Mouse (Mus musculus) lung, embryonic 15.5 days (tissue): Measurements from ENCODE around the gene Polr3a. TPM values are rescaled to one million over a fixed set of nuclear protein-coding genes. Genes with fewer than 3 reads are reported as not detected.

Experiments
- ATAC-seq: fragments of 200-750 bp; cut with Nextera tagmentation; 2 replicates; pipeline ENCODE4 v1.8.0; 2017; ENCODE audit warnings: moderate number of reproducible peaks, borderline replicate concordance; ENCODE audit not compliant: low FRiP score, low TSS enrichment; ENCODE audit errors: extremely low read depth
- H3K27ac ChIP-seq: fragments of 300-500 bp; sonication (generic); 2 replicates; pipeline ENCODE4 v1.5.1; 2015; ENCODE audit warnings: moderate library complexity, mild to moderate bottlenecking, inconsistent platforms
- H3K27me3 ChIP-seq: fragments of 300-500 bp; sonication (generic); 2 replicates; pipeline ENCODE4 v1.6.1; 2015; ENCODE audit warnings: inconsistent platforms
- H3K36me3 ChIP-seq: fragments of 300-500 bp; sonication (generic); 2 replicates; pipeline ENCODE4 v1.6.1; 2015; ENCODE audit warnings: inconsistent platforms
- H3K4me1 ChIP-seq: fragments of 300-500 bp; sonication (generic); 2 replicates; pipeline ENCODE4 v1.6.1; 2015; ENCODE audit warnings: inconsistent platforms
- H3K4me2 ChIP-seq: fragments of 300-500 bp; sonication (generic); 2 replicates; pipeline ENCODE4 v1.6.1; 2015; ENCODE audit warnings: inconsistent platforms, mild to moderate bottlenecking, moderate library complexity
- H3K4me3 ChIP-seq: fragments of 300-500 bp; sonication (generic); 2 replicates; pipeline ENCODE4 v1.5.1; 2015; ENCODE audit warnings: mild to moderate bottlenecking, inconsistent platforms
- H3K9ac ChIP-seq: fragments of 300-500 bp; sonication (generic); 2 replicates; pipeline ENCODE4 v1.6.1; 2015; ENCODE audit warnings: inconsistent platforms
- H3K9me3 ChIP-seq: fragments of 300-500 bp; sonication (generic); 2 replicates; pipeline ENCODE4 v1.6.1; 2016; ENCODE audit warnings: inconsistent platforms
- WGBS: fragments of 180-500 bp; shearing (Covaris S2); methylation state at CpG from one replicate; pipeline ENCODE4 v1.1.7; 2015; 5-methylcytosine and 5-hydroxymethylcytosine counted together
- polyA plus RNA-seq: library from polyadenylated mRNA; unstranded; fragments of >200 nt; fragmentation: Nextera tagmentation; extraction: Ambion mirVana; gene quantifications from 2 replicates; pipeline ENCODE4 v1.2.1, GENCODE M21; 2015

The Polr3a gene
- polyA plus RNA-seq, 1 experiment from 2014 or later, result 18.7 TPM

DNA sequence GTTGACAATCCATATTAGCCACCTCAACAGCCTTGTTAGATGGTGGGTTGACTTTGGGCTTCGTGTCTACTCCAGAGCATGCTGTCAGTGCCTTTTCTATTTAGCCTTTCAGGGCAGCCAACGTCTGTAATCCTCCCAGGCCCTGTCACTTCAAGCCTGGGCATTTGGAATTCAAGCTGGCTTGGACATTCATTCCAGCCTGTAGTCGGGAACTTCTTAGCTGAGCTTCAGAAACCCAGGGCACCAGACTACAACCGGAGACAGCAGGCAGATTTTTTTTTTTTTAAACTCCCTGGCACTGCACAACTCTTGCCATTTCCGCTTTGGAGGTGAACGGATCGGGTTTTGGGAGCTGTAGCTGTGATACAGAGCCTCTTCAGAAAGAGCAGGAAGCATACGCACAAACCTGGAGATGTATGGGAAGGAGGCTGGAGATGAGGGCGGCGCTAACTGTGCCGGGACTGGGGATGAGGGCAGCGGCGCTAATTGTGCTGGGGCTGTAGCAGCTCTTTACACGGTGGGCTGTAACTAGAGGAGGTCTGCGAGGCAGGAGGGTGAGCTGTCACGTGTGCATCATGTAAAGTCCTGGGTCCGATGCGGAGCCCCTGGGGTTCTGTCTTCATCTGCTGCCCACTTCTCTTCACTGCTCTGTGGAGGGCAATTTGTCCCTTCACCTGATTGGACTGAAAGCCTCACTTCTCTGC is 21.4 kb upstream of the Polr3a start:
- no peaks in the 10 kb centered on the region for H3K27me3 ChIP-seq
- H3K9me3 ChIP-seq, result no peaks in the 10 kb centered on the region
- no peak overlapping the region for H3K27ac ChIP-seq
- peak overlapping the region; percentile 38 for H3K4me2 ChIP-seq
- WGBS, result 13% methylated on average over 18 of the region's 18 CpGs
- H3K4me1 ChIP-seq, result peaks cover 17% of the 10 kb centered on the region
- H3K9ac ChIP-seq, result no peak overlapping the region
- H3K4me3 ChIP-seq, result no peak overlapping the region
- H3K36me3 ChIP-seq, result no peaks in the 10 kb centered on the region
- ATAC-seq, result no peak

DNA sequence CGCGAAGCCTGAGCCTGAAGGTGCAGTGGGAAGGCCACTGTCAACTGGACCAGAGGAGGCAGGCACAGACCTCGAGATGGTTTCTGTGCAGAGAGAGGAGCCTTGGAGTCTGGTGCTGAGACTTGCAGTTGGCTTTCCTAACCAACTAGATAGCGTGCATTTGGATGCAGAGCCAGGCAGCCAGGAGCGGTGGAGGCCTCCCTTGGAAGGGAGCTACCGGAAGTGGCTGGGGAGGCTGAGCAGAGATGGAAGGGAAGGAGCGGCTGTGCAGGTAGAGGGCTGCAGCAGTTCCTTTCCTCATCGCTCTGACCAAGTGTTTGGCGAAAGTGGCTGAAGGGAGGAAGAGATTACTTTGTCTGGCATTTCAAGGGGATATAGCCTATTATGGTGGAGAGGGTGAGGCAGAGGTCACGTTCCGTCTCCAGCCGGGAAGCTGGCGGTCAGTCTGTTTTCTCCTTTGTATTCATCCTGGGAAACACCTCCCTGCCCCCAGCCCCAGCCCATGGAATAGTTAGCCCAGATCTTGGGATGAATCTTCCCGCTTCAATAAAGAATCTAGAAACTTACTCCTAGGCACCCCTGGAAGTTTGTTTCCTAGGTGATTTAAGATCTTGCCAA is 20.7 kb upstream of the Polr3a start:
- H3K36me3 ChIP-seq, result no peaks in the 10 kb centered on the region
- H3K9me3 ChIP-seq, result no peaks in the 10 kb centered on the region
- peak overlapping the region; percentile 38 for H3K4me2 ChIP-seq
- H3K4me1 ChIP-seq, result peaks cover 17% of the 10 kb centered on the region
- 0 out of 2 replicates have a peak, but pooled peaks have one; percentile 23 for ATAC-seq
- H3K9ac ChIP-seq, result no peak overlapping the region
- H3K4me3 ChIP-seq, result no peak overlapping the region
- H3K27ac ChIP-seq, result no peak overlapping the region
- no peaks in the 10 kb centered on the region for H3K27me3 ChIP-seq
- 26% methylated on average over 14 of the region's 14 CpGs for WGBS

DNA sequence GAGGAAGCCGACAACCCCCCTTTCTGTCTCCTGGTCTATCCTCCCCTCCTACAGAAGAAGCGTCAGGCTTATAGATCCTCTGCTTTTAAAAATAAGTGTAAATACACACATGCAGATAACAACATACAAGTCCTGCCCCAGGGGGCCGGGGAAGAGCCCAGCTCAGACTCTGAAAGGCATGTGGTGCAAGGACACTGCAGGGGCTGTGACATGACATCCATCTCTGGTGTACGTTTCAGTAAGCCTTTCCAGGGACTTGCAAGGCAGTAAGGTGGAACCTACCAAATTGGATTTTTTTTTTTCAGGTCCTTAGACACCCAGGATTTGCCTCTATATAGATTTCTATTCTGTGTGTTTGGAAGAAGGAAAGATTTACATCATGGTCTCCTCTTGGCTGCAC is 14.4 kb upstream of the Polr3a start:
- H3K4me3 ChIP-seq, result no peak overlapping the region
- 53% methylated on average over 4 of the region's 4 CpGs for WGBS
- H3K36me3 ChIP-seq, result peaks cover 37% of the 10 kb centered on the region
- no peaks in the 10 kb centered on the region for H3K9me3 ChIP-seq
- no peaks in the 10 kb centered on the region for H3K27me3 ChIP-seq
- no peak overlapping the region for H3K27ac ChIP-seq
- ATAC-seq, result no peak
- H3K9ac ChIP-seq, result 0 out of 2 replicates have a peak overlapping the region, but pooled peaks have one; percentile 12
- H3K4me2 ChIP-seq, result no peak overlapping the region
- H3K4me1 ChIP-seq, result peaks cover 9% of the 10 kb centered on the region

DNA sequence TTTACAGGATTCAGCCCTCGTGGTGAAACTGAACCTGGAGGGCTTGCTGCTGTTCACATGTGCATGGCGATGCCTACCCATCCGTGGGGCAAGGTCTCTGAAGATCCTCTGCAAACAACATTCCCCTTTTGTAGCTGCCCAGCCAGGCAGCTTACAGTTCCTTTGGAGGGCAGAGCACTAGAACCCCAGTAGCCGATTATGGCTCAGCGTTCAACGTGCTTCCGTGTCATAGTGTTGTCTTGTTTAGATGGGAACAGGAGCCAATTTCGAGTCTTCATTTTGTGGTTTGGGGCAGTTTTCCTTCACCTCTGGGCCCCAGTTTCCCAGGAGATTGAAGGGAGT is 14.0 kb upstream of the Polr3a start:
- WGBS, result 12% methylated on average over 8 of the region's 8 CpGs
- peak overlapping the region; percentile 46 for H3K4me2 ChIP-seq
- H3K27me3 ChIP-seq, result no peaks in the 10 kb centered on the region
- peak overlapping the region; percentile 12; the same call in 1 of the 2 replicates for H3K9ac ChIP-seq
- H3K4me1 ChIP-seq, result peaks cover 9% of the 10 kb centered on the region
- H3K9me3 ChIP-seq, result no peaks in the 10 kb centered on the region
- peak overlapping the region; percentile 5; the same call in 1 of the 2 replicates for H3K27ac ChIP-seq
- H3K36me3 ChIP-seq, result peaks cover 42% of the 10 kb centered on the region
- no peak overlapping the region for H3K4me3 ChIP-seq
- no peak for ATAC-seq

DNA sequence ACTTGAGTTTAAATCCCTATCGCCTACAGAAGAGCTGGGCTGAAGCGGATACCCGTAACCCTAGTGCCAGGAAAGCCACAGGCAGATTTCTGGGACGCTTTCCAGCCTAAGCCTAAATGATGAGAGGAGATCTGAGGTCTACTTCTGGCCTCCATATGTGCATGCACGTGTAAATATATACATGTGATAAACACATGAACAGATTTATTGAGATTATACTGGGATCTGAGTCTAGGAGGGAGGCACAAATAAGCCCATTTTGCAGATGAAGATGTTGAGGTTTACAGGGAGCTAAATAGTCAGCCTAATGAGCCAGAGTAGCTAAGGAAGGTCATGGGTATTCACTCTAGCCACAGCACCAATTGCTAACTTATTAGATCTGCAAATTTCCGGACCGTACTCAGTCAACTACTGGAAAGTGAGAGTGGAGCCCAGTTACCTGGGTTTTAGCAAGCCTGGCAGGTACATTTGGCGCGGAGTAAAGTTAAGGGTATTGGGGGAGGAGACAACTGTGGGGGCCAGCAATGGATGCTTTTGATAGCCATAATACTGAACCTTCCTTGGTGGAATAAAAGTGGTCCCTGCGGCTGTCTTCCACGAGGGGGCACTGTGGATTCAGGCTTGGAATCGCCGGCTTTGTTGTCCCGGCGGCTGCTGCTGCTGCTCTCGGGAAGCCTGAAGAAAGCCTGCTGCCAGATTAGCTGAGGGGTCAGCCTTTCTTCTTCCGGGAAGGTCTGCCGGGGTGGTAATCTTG is 13.4 kb upstream of the Polr3a start:
- Histone ChIP-seq H3K4me1 (peaks cover 9% of the 10 kb centered on the region), H3K4me3 (no peak overlapping the region), H3K27me3 (no peaks in the 10 kb centered on the region), H3K4me2 (peak overlapping the region; percentile 46), H3K9ac (peak overlapping the region; percentile 12; the same call in 1 of the 2 replicates), H3K36me3 (peaks cover 46% of the 10 kb centered on the region), H3K27ac (peak overlapping the region; percentile 5; the same call in 1 of the 2 replicates), H3K9me3 (no peaks in the 10 kb centered on the region)
- WGBS, result 14% methylated on average over 18 of the region's 18 CpGs
- ATAC-seq, result peak; percentile 72

DNA sequence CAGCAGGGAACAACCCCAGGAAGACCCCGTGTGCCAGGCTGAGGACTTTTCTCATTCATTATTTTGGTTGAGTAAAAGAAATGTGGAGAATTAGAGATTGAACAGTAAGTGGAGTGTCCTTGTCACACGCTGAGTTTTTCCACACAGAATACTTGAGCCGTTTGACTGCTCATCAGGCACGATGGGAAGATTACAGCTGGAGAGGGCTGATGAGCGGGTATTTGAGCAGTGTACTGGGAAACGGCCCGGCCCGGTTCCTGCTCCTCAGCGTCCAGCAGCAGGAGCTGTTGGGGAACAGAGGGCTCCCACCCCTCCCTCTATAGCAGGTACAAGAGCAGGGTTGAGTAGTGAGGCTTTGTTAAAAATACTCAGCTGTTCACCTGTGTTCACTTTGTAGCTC is 12.6 kb upstream of the Polr3a start:
- 33% methylated on average over 9 of the region's 9 CpGs for WGBS
- peaks cover 11% of the 10 kb centered on the region for H3K4me1 ChIP-seq
- no peak for ATAC-seq
- no peaks in the 10 kb centered on the region for H3K9me3 ChIP-seq
- no peak overlapping the region for H3K4me3 ChIP-seq
- no peak overlapping the region for H3K9ac ChIP-seq
- no peak overlapping the region for H3K4me2 ChIP-seq
- no peak overlapping the region for H3K27ac ChIP-seq
- peaks cover 54% of the 10 kb centered on the region for H3K36me3 ChIP-seq
- H3K27me3 ChIP-seq, result no peaks in the 10 kb centered on the region

DNA sequence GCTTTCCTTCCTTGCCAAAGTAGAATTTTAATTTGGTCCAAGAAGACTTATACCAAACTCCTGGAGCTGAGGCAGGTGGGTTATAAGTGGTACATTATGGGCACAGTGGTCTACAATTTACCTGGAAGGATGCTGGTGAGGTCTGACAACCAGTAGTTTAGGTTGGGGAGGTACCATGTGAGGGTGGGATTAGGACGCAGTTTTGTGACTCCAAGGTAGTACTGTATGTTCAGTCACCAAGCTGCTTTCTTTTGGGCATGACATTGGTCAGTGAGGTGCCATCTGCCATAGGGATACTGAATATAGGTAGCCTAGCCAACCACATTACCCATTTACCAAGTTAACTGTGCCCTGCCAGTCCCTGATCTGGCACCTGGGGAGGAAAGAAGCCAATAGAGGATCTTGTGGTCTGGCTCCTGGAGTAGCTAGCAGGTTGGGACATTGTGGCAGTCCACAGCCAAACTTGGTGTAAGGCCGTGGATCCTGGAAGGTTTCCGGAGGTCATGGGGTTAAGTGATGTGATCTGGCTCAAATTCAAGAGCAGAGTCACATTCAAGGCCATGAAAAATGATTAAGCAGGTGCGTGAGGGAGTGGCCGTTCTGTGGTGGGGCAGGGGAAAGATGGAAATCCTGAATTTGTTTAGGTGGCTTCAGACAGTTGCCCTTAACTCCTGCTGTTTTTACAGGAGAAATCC is 11.8 kb upstream of the Polr3a start:
- no peak for ATAC-seq
- no peak overlapping the region for H3K4me2 ChIP-seq
- no peak overlapping the region for H3K4me3 ChIP-seq
- peaks cover 19% of the 10 kb centered on the region for H3K4me1 ChIP-seq
- no peaks in the 10 kb centered on the region for H3K27me3 ChIP-seq
- 59% methylated on average over 5 of the region's 5 CpGs for WGBS
- peaks cover 62% of the 10 kb centered on the region for H3K36me3 ChIP-seq
- H3K27ac ChIP-seq, result no peak overlapping the region
- H3K9ac ChIP-seq, result no peak overlapping the region
- H3K9me3 ChIP-seq, result no peaks in the 10 kb centered on the region

DNA sequence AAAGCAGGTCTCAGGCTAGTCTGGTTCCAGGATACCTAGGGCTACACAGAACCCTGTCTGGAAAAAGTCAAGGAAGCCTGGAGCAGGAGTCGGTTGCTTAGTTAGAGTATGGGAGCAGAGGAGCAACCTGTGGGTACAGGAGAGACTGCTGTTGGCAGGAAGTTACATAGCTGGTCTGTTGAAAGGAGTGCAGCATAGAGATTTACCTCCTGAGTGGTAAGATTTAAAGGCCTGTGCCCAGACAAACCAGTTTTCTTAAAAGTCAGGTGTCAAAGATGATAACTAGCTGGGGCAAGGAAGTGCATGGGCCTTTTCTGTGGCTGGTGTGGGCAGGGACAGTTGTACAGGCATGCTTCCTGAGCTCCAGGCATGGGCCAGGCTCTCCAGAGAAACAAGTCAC is 10.6 kb upstream of the Polr3a start:
- Histone ChIP-seq H3K27me3 (no peaks in the 10 kb centered on the region), H3K4me3 (no peak overlapping the region), H3K27ac (no peak overlapping the region), H3K9ac (no peak overlapping the region), H3K36me3 (peaks cover 75% of the 10 kb centered on the region), H3K9me3 (no peaks in the 10 kb centered on the region), H3K4me2 (no peak overlapping the region), H3K4me1 (peaks cover 30% of the 10 kb centered on the region)
- WGBS, result 96% methylated on average over 1 of the region's 1 CpGs
- ATAC-seq, result no peak

DNA sequence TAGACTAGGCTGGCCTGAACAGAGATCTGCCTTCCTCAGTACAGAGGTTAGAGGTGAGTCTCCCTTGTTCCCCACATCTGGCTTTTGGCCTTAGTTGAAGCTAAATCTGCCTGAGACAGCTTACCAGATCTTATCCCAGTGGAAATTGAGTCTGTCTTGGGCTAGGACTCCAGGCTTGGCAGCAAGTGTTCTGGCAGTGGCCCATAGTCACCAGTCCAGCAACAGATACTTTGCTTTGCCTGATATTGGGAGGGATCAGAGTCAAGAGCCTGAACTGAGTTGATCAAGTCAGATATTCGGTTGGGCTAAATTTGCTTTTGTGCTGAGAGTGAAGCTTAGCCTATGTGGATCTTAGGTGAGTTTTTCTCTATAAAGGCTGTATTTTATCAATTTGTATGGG is 9.6 kb upstream of the Polr3a start:
- ATAC-seq, result no peak
- 74% methylated on average over 1 of the region's 1 CpGs for WGBS
- no peak overlapping the region for H3K4me3 ChIP-seq
- no peak overlapping the region for H3K4me2 ChIP-seq
- peaks cover 80% of the 10 kb centered on the region for H3K36me3 ChIP-seq
- H3K4me1 ChIP-seq, result peaks cover 38% of the 10 kb centered on the region
- H3K27ac ChIP-seq, result no peak overlapping the region
- no peak overlapping the region for H3K9ac ChIP-seq
- H3K27me3 ChIP-seq, result no peaks in the 10 kb centered on the region
- H3K9me3 ChIP-seq, result no peaks in the 10 kb centered on the region

DNA sequence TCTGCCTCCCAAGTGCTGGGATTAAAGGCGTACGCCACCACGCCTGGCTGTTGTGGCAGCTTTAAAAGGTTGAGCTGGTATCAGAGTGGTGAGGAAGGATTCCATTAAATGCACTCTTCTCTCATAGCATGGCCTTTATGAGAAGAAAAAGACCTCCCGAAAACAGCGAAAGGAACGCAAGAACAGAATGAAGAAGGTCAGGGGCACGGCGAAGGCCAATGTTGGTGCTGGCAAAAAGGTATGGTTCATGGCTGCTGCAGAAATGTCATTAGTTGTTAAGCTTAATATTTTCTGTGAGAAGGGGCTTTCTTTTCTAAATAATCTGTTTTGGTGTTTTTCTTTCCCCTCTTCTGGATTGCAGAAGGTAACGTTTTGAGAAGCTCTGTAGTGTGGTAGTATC is 6.4 kb upstream of the Polr3a start:
- WGBS, result 81% methylated on average over 9 of the region's 9 CpGs
- Histone ChIP-seq H3K9ac (0 out of 2 replicates have a peak overlapping the region, but pooled peaks have one; percentile 10), H3K36me3 (peaks cover 63% of the 10 kb centered on the region)

DNA sequence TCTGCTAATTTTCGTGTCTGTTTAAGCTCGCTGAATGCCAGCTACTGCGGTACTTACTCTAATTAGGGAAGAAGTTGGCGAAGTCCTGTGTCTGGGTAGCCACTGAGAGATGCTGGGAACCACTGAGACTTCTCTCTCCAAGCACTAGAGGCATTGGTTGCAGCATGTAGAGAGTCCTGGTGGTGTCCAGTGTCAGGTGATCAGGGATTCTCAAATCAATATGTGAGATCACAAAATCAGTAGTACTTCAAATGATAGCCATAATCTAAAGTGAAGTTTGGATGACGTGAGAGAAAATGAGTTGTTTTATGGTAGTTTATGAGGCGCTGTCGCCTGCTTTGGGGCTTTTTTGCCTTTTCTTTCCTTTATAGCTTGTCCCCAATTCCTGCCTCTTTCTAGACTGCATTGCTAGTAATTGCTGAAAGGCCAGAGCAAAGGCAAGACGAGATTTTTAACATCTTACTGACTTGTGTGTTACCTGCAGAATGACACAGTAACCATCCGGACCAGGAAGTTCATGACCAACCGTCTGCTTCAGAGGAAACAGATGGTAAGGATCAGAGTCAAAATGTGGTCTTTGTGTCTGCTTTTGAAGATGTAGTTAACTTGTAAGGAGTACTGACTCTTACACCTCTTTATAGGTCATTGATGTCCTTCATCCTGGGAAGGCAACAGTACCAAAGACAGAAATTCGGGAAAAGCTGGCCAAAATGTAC is 4.6 kb upstream of the Polr3a start:
- peak overlapping the region; percentile 67; the same call in 1 of the 2 replicates for H3K27ac ChIP-seq
- H3K4me3 ChIP-seq, result peak overlapping the region; percentile 66
- 2% methylated on average over 11 of the region's 11 CpGs for WGBS
- H3K4me2 ChIP-seq, result peak overlapping the region; percentile 72
- no peaks in the 10 kb centered on the region for H3K27me3 ChIP-seq
- H3K9me3 ChIP-seq, result no peaks in the 10 kb centered on the region
- peak overlapping the region; percentile 94 for H3K9ac ChIP-seq
- peaks cover 35% of the 10 kb centered on the region for H3K4me1 ChIP-seq
- no peak for ATAC-seq
- H3K36me3 ChIP-seq, result peaks cover 44% of the 10 kb centered on the region

More for the DNA sequence above, 6.4 kb upstream of the Polr3a start:
- no peaks in the 10 kb centered on the region for H3K27me3 ChIP-seq
- ATAC-seq, result no peak
- no peaks in the 10 kb centered on the region for H3K9me3 ChIP-seq
- no peak overlapping the region for H3K27ac ChIP-seq
- H3K4me1 ChIP-seq, result peaks cover 35% of the 10 kb centered on the region
- no peak overlapping the region for H3K4me3 ChIP-seq
- H3K4me2 ChIP-seq, result peak overlapping the region; percentile 72; the same call in 1 of the 2 replicates
